Mouse (Mus musculus) CD4-positive, CD25-positive, alpha-beta regulatory T cell, adult 9 weeks (primary cell): Measurements from ENCODE around the gene Btd. TPM values are rescaled to one million over a fixed set of nuclear protein-coding genes. Genes with fewer than 3 reads are reported as not detected.

Source experiments
- polyA plus RNA-seq: library from polyadenylated mRNA; unstranded; fragments of 100-300 nt; shearing (Covaris generic); gene quantifications from one replicate; pipeline ENCODE4 v1.2.1, GENCODE M21; 2017

Gene Btd
- polyA plus RNA-seq = 28.1 TPM

DNA sequence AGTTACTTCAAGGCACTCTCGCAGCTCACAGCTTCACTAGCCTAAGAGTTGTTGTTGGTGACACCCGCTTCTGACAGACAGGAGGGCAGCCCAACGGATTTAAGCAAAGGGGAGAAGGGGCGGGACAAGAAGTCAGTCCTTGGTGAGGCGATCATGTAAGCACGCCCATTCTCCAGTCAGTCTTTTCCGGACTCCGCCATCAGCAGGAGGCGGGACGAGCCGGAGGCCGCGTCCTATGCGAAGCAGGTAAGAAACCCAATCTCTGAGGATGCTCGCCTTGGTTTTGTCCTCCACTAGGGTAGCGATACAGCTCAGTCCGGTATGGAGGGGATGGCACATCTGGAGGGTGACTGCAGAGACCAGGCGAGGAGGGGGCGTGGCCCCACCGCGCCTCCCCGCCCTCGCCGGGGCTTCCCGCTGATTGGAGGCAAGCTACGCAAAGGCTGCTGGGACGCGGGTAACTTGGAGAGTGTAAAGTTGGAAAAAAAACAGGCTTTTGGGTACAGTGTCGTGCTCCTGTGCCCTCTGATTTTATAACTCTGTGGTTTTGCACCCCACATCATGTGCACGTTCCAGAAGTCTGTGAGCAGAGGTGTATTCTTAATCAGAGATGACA, at the start of gene Btd, which contains the start of gene Hacl1:
Btd (plus strand) TSS at position 139 of the 616 bp plus-strand sequence.
Hacl1 (minus strand) TSS at position 397 of the 616 bp plus-strand sequence.

DNA sequence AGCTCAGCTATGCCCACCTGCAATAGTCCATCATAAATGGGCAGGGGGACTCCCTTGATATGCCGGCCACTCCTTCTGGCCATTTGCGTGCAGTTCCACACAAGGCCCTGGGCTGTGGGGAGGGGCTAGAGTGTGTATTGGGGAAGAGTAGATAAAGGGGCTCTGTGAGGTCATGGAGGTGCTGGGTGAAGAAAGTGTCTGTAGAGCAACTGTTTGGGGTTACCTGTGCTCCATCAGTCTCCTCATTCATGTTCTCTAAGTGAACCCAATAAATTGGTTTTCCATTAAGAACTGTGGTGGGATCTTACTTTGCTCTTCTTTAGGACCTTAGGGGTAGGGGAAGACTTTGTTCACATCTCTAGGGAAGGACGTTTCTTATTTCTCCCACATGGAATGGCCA, 49.6 kb upstream of the Btd start, which contains the start of gene Colq:
Colq (minus strand) TSS at position 101 of the 400 bp plus-strand sequence.

GRCm38 (mm10) chr14:31640346-31640889, 410 bp upstream of the Btd start, which contains the start of gene Gm49387:
Gm49387 (minus strand) TSS chr14:31640878.

Other genes starting within 250 kb of the Btd start
- gene Sh3bp5, start 204.9 kb upstream of the Btd start, polyA plus RNA-seq = 24.7 TPM
- gene Eaf1, start 146.6 kb upstream of the Btd start, polyA plus RNA-seq = 25.4 TPM
- 74.8 TPM for gene Mettl6, start 146.0 kb upstream of the Btd start, polyA plus RNA-seq
- 12.7 TPM for gene Colq, start 49.7 kb upstream of the Btd start, polyA plus RNA-seq
- gene Gm49387, start 150 bp upstream of the Btd start, polyA plus RNA-seq = not detected
- gene Hacl1, start 258 bp downstream of the Btd start, polyA plus RNA-seq = 37.0 TPM
- 11.5 TPM for gene Ankrd28, start 189.6 kb downstream of the Btd start, polyA plus RNA-seq